Mouse (Mus musculus) bone marrow, adult 2 months (tissue): ENCODE data around the gene Scgb1a1.

Experiments used
- CTCF ChIP-seq: fragments of 200-500 bp; IDR thresholded peaks from 2 replicates; pipeline ENCODE4 v1.5.1; 2011; ENCODE audit warnings: low read length, control low read depth; ENCODE audit not compliant: control insufficient read depth, insufficient read depth
- POLR2A ChIP-seq: fragments of 200-500 bp; IDR thresholded peaks from 2 replicates; pipeline ENCODE4 v1.6.1; 2011; ENCODE audit warnings: low read depth, mild to moderate bottlenecking, control low read depth, low read length, borderline replicate concordance; ENCODE audit not compliant: control insufficient read depth

DNA sequence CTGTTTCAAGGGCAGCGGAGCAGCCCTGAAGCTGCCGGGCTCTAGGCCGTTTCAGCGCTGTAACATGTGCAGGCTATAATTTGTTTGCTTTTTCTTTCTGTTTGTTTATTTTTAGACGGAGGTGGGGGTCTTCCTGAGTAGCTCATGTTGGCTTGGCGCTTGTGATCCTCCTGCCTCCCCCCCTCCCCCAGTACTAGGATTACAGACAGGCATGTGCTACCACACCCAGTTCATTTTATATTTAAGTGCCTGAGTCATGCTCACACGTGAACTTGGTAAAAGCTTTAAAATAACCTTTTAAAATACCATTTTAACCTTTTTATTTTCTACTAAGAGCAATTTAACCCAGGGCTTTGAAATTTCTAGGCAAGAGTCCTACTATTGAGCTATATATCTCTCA is 47.8 kb downstream of the Scgb1a1 start:
- no peak for TF ChIP-seq CTCF
- TF ChIP-seq POLR2A = no peak
